Mouse (Mus musculus): ENCODE results near the gene Git2.

- TF ChIP-seq EP300 (IDR thresholded peaks at IDR 0.05) (no peak), CTCF (IDR thresholded peaks at IDR 0.05) (no peak)
These were observed 31.6 kb downstream of the Git2 start for GRCm38 (mm10) chr5:114743697-114744090.
